Comparison of ENCODE assay signal across 8 mouse cellular contexts in the genomic region with DNA sequence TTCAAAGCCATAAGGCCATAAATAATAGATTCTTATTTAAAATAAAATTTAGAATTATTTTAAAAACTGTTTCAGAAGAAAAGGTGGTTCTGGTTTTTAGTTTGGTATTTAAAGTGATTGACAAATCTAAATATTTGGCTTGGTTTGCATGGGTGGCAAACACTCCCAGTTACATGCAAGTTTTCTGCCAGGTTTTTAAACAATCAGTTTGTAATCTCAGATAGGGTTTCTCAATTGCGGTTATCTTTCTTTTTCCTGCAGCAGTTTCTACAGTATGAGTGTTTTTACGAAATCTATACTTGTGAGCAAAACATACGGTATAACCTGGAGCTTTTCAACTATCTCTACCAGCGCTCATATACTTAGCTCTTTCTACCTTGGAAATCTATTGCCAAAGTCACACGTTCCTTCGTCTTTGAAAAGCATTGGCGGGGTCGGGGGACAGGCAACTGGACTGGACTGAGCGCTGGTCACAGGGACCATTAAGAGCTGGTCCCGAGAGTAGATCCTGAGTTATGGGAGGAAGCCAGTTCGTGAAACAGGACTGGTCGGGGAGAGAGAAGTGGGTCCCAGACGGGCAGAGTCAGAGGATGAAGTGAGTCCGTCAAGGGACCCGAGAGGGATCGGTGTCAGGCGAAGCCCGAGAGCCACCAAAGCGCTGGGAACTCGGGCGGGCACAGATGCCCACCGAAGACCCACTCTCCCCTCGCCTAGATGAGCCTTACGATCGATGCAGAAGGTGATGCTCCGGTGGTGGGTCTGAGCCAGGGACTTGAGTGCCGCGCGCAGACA. TPM values are rescaled to one million over a fixed set of nuclear protein-coding genes. Genes with fewer than 3 reads are reported as not detected.
DNase-seq lines count a peak whose midpoint lies in the region; ATAC-seq lines count a peak whose summit lies in the region.

No protein-coding gene starts in this region.

- peak; percentile 33; the same call in 1 of the 2 replicates for ATAC-seq in common myeloid progenitor, adult 5-6 weeks (replicated peaks; ENCODE audit: low read depth, poor library complexity, severe bottlenecking)
- peak; percentile 1 to 38; a peak in 3 of 4 replicates for ATAC-seq in hematopoietic stem cell, adult 5-6 weeks (replicated peaks in 1 of 2; ENCODE audit: insufficient read depth in 1 of 2, low FRiP score in 2 of 2, low TSS enrichment in 1 of 2, low read depth in 1 of 2, poor library complexity in 2 of 2, severe bottlenecking in 2 of 2)
- peak; percentile 32 for ATAC-seq in megakaryocyte, adult 5-6 weeks (ENCODE audit: poor library complexity, severe bottlenecking)

- peak; percentile 27 to 42 for DNase-seq in kidney, postnatal 25 days
- no peak for DNase-seq in kidney, adult 18-20 months
- no peak for DNase-seq in spleen, postnatal 10 days (ENCODE audit: low spot score in 2 of 2)
- no peak for DNase-seq in urinary bladder, postnatal 25 days (ENCODE audit: low spot score)
- no peak for DNase-seq in spleen, adult 12 weeks (ENCODE audit: low spot score)

RNA-seq across cellular contexts. Expression of a gene that starts 0.5 kb away (rescaled TPM):
- 9.4 and 9.8 TPM in 2 replicates for total RNA-seq in common myeloid progenitor, adult 5-6 weeks (2017)
- 18.1 and 19.1 TPM in 2 replicates for total RNA-seq in hematopoietic stem cell, adult 5-6 weeks (2017)
- 16.0 and 17.5 TPM in 2 replicates for total RNA-seq in megakaryocyte, adult 5-6 weeks (2015)
- 11.8 and 15.4 TPM in 2 replicates for total RNA-seq in megakaryocyte, adult 5-6 weeks (2017)

RNA-seq across cellular contexts. Expression of a gene that starts 0.6 kb away (rescaled TPM):
- 63.2 and 110 TPM in 2 replicates for total RNA-seq in common myeloid progenitor, adult 5-6 weeks (2017)
- total RNA-seq in hematopoietic stem cell, adult 5-6 weeks (2017), result 59.1 and 67.3 TPM in 2 replicates
- 38.2 and 42.1 TPM in 2 replicates for total RNA-seq in megakaryocyte, adult 5-6 weeks (2015)
- 33.7 and 45.3 TPM in 2 replicates for total RNA-seq in megakaryocyte, adult 5-6 weeks (2017)

RNA-seq across cellular contexts. Expression of a gene that starts 31.0 kb away (rescaled TPM):
- total RNA-seq in common myeloid progenitor, adult 5-6 weeks (2017), result 29.3 and 37.8 TPM in 2 replicates
- 34.8 and 45.9 TPM in 2 replicates for total RNA-seq in hematopoietic stem cell, adult 5-6 weeks (2017)
- total RNA-seq in megakaryocyte, adult 5-6 weeks (2015), result 49.7 and 55.2 TPM in 2 replicates
- 47.0 and 48.4 TPM in 2 replicates for total RNA-seq in megakaryocyte, adult 5-6 weeks (2017)

RNA-seq across cellular contexts. Expression of a gene that starts 31.1 kb away (rescaled TPM):
- total RNA-seq in common myeloid progenitor, adult 5-6 weeks (2017), result 52.3 and 64.8 TPM in 2 replicates
- total RNA-seq in hematopoietic stem cell, adult 5-6 weeks (2017), result 44.2 and 53.5 TPM in 2 replicates
- 77.3 and 79.1 TPM in 2 replicates for total RNA-seq in megakaryocyte, adult 5-6 weeks (2015)
- total RNA-seq in megakaryocyte, adult 5-6 weeks (2017), result 44.0 and 53.4 TPM in 2 replicates

Comparison
In these comparisons a context has a peak if more than half of its experiments do, and no peak if none do; other contexts are left out.
1. DNase-seq: peak in kidney, postnatal 25 days (2 of 2); none in kidney, adult 18-20 months (single experiment), spleen, postnatal 10 days (0 of 2), urinary bladder, postnatal 25 days (single experiment) and spleen, adult 12 weeks (single experiment).
2. Peak in every context shown above with its lines, with median percentiles within 50 percentile points of each other: ATAC-seq.